Mouse (Mus musculus) frontal cortex, postnatal 14 days (tissue): ENCODE data around the gene Cfb.
"Not testable (repeated sequence)": the region's sequence is repeated elsewhere in the genome, so short reads cannot be mapped to it uniquely, and the experiment has no call there.

ENCODE experiments used
- DNase-seq, 2 experiments: peaks; one replicate each; pipeline ENCODE4 v3.0.0; 2022; ENCODE audit warnings: low spot score in 2 of 2

Gene Cfb

DNA sequence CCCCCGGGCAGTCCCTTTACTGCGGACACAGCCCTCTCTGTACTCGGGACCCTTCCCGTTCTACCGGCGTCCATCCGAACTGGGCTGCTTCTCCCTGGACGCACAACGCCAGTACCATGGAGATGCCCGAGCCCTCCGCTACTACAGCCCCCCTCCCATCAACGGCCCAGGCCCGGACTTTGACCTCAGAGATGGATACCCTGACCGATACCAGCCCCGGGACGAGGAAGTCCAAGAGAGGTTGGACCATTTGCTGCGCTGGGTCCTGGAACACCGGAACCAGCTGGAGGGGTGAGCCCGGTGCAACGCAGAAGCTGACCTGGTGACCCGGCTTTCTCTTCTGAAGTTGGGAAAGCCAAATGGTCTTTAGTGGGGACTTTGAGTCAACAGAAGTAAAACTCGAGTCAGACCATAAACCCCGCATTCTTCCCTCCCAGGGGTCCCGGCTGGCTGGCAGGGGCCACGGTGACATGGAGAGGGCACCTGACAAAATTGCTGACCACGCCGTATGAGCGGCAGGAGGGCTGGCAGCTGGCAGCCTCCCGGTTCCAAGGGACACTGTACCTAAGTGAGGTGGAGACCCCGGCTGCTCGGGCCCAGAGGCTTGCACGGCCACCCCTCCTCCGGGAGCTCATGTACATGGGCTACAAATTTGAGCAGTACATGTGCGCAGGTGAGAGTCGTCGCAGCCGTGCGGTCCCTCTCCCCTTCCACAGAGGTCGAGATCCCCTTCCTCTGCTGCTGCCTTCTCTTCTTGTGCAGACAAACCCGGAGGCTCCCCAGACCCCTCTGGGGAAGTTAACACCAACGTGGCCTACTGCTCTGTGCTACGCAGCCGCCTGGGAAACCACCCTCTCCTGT lies 24.6 kb downstream of the Cfb start:
- no peak for DNase-seq

DNA sequence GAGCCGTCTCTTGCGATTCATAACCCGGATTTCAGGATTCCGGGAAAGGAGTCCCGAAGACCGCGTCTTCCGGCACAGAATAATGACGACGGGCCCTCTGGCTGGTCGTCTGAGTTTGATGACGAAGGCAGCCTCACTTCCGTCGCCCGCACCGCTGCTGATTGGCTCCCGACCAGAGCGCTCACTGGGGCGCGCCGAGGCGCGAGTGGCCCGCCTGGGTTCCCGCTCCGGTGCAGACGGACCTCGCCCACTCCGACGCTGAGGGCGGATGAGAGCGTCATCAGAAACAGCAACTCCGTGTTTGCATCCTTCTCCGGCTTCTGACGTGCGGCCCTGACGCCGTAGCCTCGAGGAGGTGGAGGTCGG lies 25.5 kb downstream of the Cfb start, which contains the start of the genes Stk19 and Dxo:
Gene Stk19, minus strand, starts transcription at position 90 of the 366 bp plus-strand sequence.
Gene Dxo, plus strand, starts transcription at position 164 of the 366 bp plus-strand sequence.
- peak; percentile 96 for DNase-seq

DNA sequence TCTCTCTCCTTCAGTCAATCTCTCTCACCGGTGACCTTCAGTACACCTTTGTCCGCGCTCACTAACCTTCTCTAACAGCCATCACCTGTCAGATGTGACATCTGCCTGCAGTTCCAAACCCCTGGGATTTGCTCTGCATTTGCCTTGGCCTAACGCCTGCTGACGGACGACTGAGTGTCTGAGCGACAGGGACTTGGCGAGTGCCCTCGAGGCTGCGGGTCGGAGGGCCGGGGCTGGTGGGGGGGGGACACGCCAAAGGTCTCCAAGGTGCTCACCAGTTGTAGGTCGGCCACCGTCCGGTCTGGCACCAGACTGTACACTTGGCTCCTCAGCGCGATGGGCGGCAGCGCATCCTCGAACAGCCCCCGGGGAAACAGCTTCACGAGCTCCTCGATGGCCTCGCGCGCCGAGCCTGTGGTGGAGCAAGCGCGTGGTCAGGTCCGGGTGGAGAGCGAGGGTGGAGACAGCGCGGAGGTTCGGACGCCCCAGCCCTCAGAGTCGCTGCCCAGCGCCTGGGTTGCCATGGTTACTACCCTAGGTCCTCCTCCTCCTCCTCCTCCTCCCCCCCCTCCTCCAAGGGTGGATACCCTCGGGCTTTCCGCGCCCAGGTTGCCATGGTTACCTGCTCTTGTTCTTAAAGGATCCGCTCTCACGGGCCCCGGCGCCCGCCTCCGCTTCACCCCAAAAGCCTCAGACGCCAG lies 26.0 kb downstream of the Cfb start:
- DNase-seq, result no peak

DNA sequence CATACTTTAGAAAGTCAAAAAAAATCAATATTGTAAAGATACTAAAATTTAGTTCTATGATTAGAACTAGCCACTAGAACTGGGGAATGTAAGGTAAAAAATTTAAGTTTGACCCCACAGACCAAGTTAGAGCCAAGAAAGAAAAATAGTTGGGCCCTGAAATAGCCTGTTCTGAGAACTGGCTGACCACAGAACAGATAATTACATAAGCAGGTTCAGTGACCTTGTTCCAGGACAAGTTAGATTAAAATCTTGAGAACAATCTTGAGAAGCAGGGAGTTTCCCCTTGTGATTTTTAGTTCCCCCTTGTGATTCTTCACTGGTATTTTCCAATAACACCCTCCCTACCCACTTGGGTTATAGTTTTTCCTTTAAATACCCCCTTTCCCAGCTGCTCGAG lies 31.5 kb downstream of the Cfb start:
- DNase-seq, result not testable (repeated sequence)

DNA sequence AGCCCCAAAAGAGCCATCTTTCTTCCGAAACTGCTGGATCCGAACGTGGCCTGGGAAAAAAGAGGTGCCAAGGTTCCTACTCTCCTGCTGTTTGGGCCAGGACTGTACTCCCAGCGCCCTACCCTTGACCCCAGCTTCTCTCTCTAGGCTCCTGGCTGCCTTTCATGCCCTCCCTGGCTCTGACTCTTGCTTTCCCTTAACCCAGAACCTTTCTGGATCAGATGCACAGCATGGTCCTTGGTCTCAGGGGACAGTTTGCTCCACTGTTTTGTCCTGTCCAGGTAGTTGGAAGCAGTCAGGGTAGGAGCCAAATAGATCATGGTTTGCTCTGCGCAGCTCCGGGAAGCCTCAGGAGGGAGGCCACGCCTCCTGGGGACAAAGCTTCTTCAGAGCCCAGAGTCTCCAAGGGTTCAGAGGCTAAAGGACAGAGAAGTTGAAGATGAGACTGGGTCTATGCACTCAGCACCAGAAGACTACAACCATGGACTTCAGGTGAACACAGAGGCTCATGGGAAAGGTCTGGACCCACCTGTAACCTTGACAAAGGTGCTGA lies 47.4 kb downstream of the Cfb start:
- no peak for DNase-seq

DNA sequence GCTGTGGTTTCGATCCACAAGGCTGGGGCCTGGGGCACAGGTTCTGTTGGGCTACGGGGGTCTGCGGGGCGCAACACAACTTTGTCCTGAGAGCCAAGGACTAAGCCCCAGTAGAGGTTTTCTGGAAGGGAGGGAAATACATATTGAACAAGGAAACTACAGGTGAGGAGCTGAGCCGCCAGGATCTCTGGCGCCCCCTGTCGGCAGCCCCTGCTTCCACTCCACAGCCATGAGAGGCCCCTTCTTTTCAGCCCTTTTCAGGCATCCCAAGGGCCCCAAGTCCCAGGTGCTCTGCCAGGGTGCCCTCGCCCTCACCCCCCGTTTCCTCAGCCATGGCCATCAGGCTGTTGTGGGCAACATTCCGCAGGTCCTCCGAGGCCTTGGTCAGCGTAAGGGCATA lies 48.6 kb downstream of the Cfb start:
- not testable (repeated sequence) for DNase-seq

DNA sequence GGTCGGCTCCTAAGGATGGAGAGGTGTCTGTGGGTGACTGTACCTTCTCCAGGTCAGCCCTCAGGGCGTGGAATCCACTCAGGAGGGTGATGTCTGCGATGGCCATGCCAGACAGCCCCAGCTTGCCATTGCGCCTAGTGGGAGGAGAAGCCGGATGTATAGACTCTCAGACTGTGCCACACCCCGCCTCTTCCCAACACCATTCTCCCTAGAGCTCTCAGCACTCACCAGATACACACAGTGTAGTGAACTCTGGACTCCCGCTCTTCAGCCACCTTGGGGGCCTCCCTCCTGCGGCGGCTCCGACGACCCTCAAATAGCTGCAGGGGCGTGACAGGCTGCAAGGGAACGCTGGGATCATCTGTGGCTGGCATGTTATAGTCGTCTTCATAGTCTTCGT lies 51.0 kb downstream of the Cfb start:
- no peak for DNase-seq

DNA sequence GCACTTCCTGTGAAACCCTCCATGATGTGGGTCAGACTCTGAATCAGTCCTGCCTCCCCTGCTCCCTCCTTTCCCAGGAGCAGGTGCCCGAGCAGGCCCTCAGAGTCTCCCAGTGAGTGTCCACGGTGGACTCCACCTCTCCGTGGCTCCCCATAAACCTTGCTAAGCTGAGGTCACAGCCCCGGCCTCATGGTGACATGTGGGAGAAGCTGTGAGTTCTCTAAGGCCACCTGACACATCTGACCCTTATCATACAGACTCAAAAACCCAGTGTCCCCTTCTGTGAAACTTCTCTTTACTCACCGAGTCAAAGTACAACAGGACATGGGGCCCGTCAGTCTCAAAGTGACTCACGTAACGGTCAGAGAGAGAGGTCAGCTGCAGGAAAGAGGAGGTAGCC lies 51.5 kb downstream of the Cfb start:
- DNase-seq, result not testable (repeated sequence)

DNA sequence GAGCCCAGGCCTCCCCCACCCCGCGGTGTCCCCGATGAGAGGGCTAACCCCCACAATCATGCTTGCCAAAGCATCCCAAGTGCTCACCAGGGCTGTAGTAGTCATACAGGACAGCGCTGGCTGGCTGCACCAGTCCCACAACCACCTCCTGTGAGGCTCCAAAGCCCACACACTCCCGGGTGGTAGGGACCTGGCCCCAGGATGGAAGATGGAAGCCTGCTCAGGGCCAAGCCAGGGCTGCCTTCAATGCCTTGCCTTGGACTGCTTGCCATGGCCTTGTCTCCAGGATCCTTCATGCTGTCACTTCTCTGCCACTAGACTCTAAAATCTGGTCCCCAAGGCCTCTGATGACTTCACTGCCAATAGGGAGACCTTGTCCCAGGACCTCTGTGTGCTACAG lies 51.9 kb downstream of the Cfb start:
- not testable (repeated sequence) for DNase-seq

DNA sequence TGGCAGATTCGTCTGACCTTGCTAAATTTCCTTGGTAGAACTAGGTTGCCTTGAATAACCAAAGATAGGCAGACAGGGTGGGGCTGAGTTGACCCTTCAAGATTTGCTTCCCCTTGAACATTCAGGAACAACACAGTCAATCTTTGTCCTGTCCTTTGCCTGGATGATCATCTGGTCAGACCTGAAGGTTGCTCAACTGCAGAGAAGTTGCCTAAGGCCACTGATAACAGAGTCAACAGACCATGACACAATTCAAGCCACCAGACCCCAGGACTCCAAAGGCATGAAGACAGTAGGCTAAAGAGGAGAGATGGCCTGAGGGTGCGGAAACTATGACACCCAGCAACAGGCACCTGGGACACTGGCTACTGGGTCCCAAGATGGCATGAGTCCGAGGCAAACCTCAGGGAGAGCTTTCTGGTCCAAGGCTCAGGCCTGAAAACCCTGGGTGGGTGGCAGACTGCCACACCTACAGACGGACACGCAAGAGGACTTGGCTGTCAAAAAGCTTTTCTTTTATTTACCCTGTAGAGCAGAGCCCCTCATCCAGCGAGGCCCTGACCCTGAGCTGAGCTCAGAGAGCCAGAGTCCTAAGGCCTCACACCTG lies 53.6 kb downstream of the Cfb start:
- DNase-seq, result no peak

DNA sequence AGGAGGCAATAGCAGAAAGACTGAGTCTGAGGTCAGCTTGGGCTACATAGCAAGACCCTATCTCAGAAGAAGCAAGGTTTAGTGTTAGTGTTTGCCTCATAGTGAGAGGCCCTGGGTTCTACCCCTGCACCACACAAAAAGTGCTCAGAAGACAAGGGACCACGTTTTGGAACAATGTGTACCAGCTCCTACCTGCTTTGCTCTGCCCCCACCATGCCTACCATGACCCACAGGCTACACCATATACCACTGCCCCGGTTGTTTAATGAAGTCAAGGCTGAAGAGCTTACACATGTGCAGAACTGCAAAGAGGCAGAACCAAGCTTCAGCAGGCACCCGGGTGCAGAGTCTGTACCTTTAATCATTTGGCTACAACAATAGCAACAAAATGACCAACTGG lies 55.1 kb downstream of the Cfb start:
- no peak for DNase-seq
